Mouse (Mus musculus): ENCODE results near the gene Plekhg2.

DNA sequence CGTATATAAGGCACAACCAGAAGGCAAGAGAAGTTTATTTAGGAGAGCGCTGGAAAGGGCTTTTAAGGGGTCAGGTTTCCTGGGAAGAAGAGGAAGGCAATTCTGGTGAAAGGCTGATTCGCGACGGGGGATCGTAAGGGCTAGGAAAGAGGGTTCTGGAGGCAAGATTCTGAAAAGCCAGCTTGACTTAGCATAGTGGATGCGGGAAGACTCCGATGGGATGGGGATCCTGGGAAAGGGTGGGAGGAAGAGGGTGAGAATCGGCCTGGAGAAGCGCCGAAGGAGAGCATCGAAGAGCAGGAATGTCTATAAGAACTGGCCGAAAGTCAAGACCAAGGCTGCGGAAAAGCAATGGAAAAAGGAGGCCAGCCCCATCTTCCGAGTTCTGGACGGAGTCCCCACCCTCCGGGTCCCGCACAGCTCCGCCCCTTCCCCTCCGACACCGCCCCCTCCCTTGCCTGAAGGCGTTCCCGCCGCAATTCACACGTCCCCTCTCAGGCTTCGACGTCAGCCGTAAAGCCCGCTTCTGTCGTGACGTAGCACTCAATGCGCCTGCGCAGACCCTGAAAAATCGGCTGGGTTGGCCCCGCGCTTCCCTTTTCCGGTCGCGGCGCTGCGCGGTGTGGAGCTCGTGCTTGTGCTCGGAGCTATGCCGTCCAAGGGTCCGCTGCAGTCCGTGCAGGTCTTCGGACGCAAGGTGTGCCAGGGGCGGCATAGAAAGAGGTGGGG lies 22.1 kb downstream of the Plekhg2 start, which contains the start of gene Rps16:
- no peak for TF ChIP-seq CTCF (IDR thresholded peaks at IDR 0.05; ENCODE audit: extremely low read depth, insufficient read depth, insufficient read length, insufficient replicate concordance)
- TF ChIP-seq POLR2A (IDR thresholded peaks at IDR 0.05; ENCODE audit: low read depth, low read length) = peak; percentile 50
